Mouse (Mus musculus) stomach, postnatal 0 days (tissue): ENCODE results near the gene Glud1.

Source experiments
- CTCF ChIP-seq: IDR thresholded peaks from 2 replicates; pipeline ENCODE4 v1.5.1; 2016; ENCODE audit warnings: antibody characterized with exemption, low read depth, mild to moderate bottlenecking, moderate library complexity
- EP300 ChIP-seq: optimal IDR thresholded peaks from 2 replicates; pipeline ENCODE3; 2016; ENCODE audit warnings: antibody characterized with exemption

GRCm38 (mm10) chr14:34326606-34327005, 16.1 kb downstream of the Glud1 start:
- no peak for TF ChIP-seq CTCF
- TF ChIP-seq EP300: no peak
